Mouse (Mus musculus): Measurements from ENCODE around the gene Slc44a5.

GRCm38 (mm10) chr3:153948176-153948575 is 25.1 kb upstream of the Slc44a5 start:
- TF ChIP-seq CTCF (IDR thresholded peaks at IDR 0.05; ENCODE audit: low read depth) (no peak), EP300 (optimal IDR thresholded peaks at IDR 0.05) (no peak)
